Mouse (Mus musculus) bone marrow, adult 2 months (tissue): Measurements from ENCODE around the gene Ylpm1. TPM values are rescaled to one million over a fixed set of nuclear protein-coding genes. Genes with fewer than 3 reads are reported as not detected.

Experiments
- H3K27ac ChIP-seq: fragments of 200-500 bp; 2 replicates; pipeline ENCODE4 v1.5.1; 2012; ENCODE audit warnings: low read depth, mild to moderate bottlenecking, control low read depth, inconsistent platforms, low read length; ENCODE audit not compliant: control insufficient read depth, poor library complexity, insufficient read depth
- H3K4me1 ChIP-seq: fragments of 200-500 bp; 2 replicates; pipeline ENCODE4 v1.6.1; 2011; ENCODE audit warnings: low read length; ENCODE audit not compliant: control insufficient read depth, insufficient read depth
- H3K4me3 ChIP-seq: fragments of 200-500 bp; replicated peaks from 2 replicates; pipeline ENCODE3; 2011; ENCODE audit warnings: mild to moderate bottlenecking, low read depth, low read length, control low read depth; ENCODE audit not compliant: control insufficient read depth
- CTCF ChIP-seq: fragments of 200-500 bp; IDR thresholded peaks from 2 replicates; pipeline ENCODE4 v1.5.1; 2011; ENCODE audit warnings: low read length, control low read depth; ENCODE audit not compliant: control insufficient read depth, insufficient read depth
- POLR2A ChIP-seq: fragments of 200-500 bp; IDR thresholded peaks from 2 replicates; pipeline ENCODE4 v1.6.1; 2011; ENCODE audit warnings: low read depth, mild to moderate bottlenecking, control low read depth, low read length, borderline replicate concordance; ENCODE audit not compliant: control insufficient read depth
- WGBS: fragments of 180-500 bp; shearing (Covaris S2); methylation state at CpG from one replicate; pipeline ENCODE4 v1.1.7; 2018; 5-methylcytosine and 5-hydroxymethylcytosine counted together
- polyA plus RNA-seq: library from polyadenylated mRNA; stranded (reverse); fragments of >200 nt; gene quantifications from 2 replicates; pipeline ENCODE4 v1.2.4, GENCODE M21; 2011; ENCODE audit warnings: low replicate concordance; ENCODE audit not compliant: missing spikeins, insufficient read depth, insufficient read length

Gene Ylpm1
- polyA plus RNA-seq, 1 experiment: 36.2 TPM

DNA sequence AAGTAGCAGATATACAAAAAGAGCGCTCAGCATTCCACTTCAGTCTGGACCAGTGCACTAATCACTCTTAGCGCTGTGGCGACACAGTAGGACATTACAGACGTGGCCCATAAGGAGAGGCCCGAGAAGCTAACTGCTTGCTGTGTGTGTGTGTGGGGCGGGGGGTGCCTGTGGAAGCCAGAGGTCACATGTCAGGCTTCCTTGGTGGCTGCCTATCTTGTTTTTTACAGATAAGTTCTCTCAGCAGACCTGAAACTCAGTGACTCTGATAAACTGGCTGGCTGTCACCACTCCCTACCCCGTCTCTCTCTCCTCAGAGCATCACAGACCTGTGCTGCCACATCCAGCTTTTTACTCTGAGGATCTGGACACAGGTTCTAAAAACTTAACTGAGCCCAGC lies 33.5 kb upstream of the Ylpm1 start:
- 71% methylated on average over 7 of the region's 7 CpGs for WGBS
- Histone ChIP-seq H3K4me3 (no peak overlapping the region), H3K27ac (no peak overlapping the region), H3K4me1 (peaks cover 1% of the 10 kb centered on the region; the same call in 1 of the 2 replicates)
- TF ChIP-seq POLR2A (no peak), CTCF (no peak)

DNA sequence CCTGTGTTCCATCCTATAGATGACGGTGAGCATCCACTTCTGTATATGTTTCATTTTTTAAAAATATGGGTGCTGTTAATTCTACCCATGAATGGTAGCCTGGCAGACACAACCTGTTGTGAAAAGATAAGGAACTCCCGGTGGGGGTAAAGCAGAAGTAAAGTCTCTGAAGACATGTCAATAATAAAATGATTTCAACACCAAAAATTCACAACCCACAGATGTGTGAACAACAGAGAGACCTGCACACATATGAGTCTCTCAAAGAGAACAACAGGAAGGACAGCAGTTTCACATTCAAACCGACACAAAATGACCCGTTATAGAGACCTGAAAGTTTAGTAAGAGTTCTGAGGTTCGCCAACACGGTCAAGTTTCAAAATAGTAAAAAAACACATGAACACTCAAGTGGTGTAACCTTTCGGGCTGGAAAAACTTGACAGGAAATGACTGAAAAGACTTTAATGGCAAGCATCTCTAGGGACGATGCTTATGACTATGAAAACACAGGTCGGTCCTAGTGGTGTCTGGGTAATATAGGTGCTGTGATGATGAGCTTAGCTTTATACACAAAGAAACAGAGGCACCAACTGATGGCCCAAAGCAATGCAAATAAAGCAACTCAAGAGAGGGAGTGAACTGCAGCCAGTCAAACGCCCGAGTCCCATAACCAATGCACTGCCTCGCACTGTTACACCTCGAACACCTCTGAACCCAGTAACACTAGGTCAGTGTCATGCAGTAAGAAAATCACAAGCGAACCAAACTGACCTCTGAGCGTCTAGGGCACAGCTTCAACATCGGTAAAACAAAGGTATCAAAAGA lies 27.1 kb upstream of the Ylpm1 start:
- Histone ChIP-seq H3K4me1 (peaks cover 3% of the 10 kb centered on the region), H3K27ac (peak overlapping the region; percentile 80), H3K4me3 (peak overlapping the region; percentile 94)
- no peak for TF ChIP-seq CTCF
- TF ChIP-seq POLR2A: no peak
- 27% methylated on average over 16 of the region's 16 CpGs for WGBS

DNA sequence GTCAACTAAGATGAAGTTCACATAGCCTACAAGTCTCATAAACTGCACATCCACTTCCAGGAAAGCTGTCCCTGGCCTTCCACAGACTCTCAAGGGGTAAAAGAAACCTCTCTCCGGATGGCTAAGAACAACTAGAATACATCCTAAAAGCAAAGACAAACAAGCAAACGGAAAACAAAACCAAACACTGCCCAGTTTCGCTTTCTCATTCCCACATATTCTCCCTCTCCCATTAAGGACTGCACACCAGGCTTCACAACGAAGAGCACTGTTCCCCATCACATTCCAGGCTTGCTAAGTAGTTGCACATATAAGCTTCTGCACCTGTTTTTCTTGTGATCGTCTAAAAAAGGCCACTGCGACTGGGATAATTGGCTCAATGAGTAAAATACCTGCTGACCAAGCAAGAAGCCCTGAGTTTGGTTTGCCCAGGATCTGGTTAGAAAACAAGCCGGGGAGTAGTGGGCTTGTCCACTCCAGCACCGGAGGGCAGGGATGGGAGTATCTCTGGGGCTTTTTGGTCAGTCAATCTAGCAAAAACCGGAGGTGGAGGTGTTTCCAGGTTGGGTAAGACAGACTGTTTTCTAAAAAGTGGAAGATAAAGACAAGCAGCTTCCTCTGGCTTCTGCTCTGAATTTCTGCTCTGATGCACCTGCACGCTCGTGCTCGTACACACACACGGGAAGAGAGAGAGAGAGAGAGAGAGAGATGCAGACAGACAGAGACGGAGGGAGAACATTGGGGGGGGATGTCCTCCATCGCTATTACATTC lies 26.3 kb upstream of the Ylpm1 start:
- H3K4me1 ChIP-seq: peaks cover 3% of the 10 kb centered on the region
- WGBS: 13% methylated on average over 15 of the region's 15 CpGs
- peak overlapping the region; percentile 80 for H3K27ac ChIP-seq
- TF ChIP-seq CTCF (no peak), POLR2A (no peak)
- H3K4me3 ChIP-seq: peak overlapping the region; percentile 94

GRCm38 (mm10) chr12:84970428-84971096 lies 25.6 kb upstream of the Ylpm1 start, which contains the start of the genes Fcf1 and Arel1:
TSS of gene Fcf1 (plus strand) at chr12:84970897.
TSS of gene Arel1 (minus strand) at chr12:84970900.
- under 1% methylated on average over 42 of the region's 42 CpGs for WGBS

DNA sequence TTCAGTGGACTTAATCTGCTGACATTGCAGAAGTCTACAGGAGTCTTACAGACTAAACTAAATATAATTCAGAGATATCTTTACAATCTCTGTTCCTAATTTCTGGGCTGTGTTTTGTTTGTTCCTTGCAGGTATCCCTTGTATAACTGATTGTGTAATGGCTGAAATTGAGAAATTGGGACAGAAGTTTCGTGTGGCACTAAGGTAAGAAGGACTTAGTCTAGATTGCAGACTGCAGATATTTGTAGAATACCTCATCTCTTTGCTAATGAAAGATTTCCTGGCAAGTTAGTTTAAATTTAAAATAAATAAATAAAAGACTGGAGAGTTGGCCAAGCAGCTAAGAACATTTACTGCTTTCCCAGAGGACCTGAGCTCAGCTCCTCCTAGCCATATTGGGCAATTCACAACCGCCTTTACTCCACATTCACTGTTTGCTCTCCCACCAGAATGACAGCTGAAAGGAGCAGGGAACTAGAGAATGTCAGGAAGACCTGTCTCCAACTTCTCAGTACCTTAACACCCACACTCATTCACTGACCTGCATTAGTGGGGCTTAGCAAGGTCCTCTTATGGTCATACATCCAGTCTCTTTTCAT lies 16.8 kb upstream of the Ylpm1 start:
- H3K27ac ChIP-seq: no peak overlapping the region
- TF ChIP-seq CTCF (no peak), POLR2A (no peak)
- no peak overlapping the region for H3K4me3 ChIP-seq
- H3K4me1 ChIP-seq: no peaks in the 10 kb centered on the region
- WGBS: 55% methylated on average over 2 of the region's 2 CpGs

More at GRCm38 (mm10) chr12:84970428-84971096, 25.6 kb upstream of the Ylpm1 start, which contains the start of the genes Fcf1 and Arel1:
- Histone ChIP-seq H3K4me1 (peaks cover 3% of the 10 kb centered on the region), H3K27ac (peak within 1 kb of the TSS; percentile 71), H3K4me3 (peak within 1 kb of the TSS; percentile 94)
- TF ChIP-seq CTCF (no peak), POLR2A (peak; percentile 57; the same call in 1 of the 2 replicates)

- no peaks in the 10 kb centered on the region for H3K4me1 ChIP-seq
- H3K4me3 ChIP-seq: no peak overlapping the region
- no peak overlapping the region for H3K27ac ChIP-seq
- 61% methylated on average over 4 of the region's 4 CpGs for WGBS
- TF ChIP-seq CTCF (no peak), POLR2A (no peak)
Observed at GRCm38 (mm10) chr12:84989456-84989855, 6.7 kb upstream of the Ylpm1 start.

DNA sequence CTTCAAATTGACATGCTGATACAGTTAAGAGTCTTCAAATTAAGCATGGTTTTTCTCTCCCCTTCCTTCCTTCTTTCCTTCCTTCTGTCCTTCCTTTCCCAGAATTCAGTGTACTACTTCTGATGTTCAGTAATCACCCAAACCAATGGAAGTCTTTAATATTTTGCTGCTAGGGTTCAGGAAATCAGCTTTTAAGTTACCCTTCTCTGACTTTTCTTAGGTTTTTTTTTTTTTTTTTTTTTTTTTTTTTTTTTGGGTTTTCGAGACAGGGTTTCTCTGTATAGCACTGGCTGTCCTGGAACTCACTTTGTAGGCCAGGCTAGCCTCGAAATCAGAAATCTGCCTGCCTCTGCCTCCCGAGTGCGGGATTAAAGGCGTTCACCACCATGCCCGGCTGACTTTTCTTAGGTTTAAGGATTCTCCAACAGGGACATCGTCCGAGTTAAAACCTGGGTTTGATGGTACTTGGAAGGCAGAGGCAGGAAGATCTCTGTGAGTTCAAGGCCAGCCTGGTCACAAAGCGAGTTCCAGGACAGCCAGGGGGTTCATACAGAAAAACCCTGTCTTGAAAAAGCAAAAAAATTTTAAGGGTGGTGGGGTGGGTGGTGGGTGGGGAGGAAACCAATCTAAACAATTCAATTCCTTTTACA lies 884 bp upstream of the Ylpm1 start:
- WGBS: 86% methylated on average over 9 of the region's 9 CpGs
- Histone ChIP-seq H3K27ac (no peak overlapping the region), H3K4me3 (no peak overlapping the region), H3K4me1 (peaks cover 1% of the 10 kb centered on the region; the same call in 1 of the 2 replicates)
- TF ChIP-seq CTCF (no peak), POLR2A (no peak)
